Mouse (Mus musculus) forebrain, embryonic 13.5 days (tissue): ENCODE data around the gene Borcs6. TPM values are rescaled to one million over a fixed set of nuclear protein-coding genes. Genes with fewer than 3 reads are reported as not detected.
A peak's percentile ranks its signal among the peaks of the same experiment; 100 is the strongest.

Source experiments
- ATAC-seq: fragments of 200-750 bp; cut with Nextera tagmentation; 2 replicates; pipeline ENCODE4 v1.8.0; 2017
- H3K27ac ChIP-seq: fragments of 300-500 bp; sonication (generic); 2 replicates; pipeline ENCODE4 v1.5.1; 2015; ENCODE audit warnings: inconsistent platforms, mild to moderate bottlenecking, moderate library complexity
- H3K27me3 ChIP-seq: fragments of 300-500 bp; sonication (generic); 2 replicates; pipeline ENCODE4 v1.6.1; 2015; ENCODE audit warnings: mild to moderate bottlenecking, inconsistent platforms
- H3K36me3 ChIP-seq: fragments of 300-500 bp; sonication (generic); 2 replicates; pipeline ENCODE4 v1.6.1; 2015; ENCODE audit warnings: mild to moderate bottlenecking, inconsistent platforms; ENCODE audit not compliant: poor library complexity, severe bottlenecking
- H3K4me1 ChIP-seq: fragments of 300-500 bp; sonication (generic); 2 replicates; pipeline ENCODE4 v1.6.1; 2015; ENCODE audit warnings: inconsistent platforms
- H3K4me2 ChIP-seq: fragments of 300-500 bp; sonication (generic); 2 replicates; pipeline ENCODE4 v1.6.1; 2015; ENCODE audit warnings: inconsistent platforms, mild to moderate bottlenecking, moderate library complexity
- H3K4me3 ChIP-seq: fragments of 300-500 bp; sonication (generic); 2 replicates; pipeline ENCODE4 v1.5.1; 2015; ENCODE audit warnings: mild to moderate bottlenecking, inconsistent platforms
- H3K9ac ChIP-seq: fragments of 300-500 bp; sonication (generic); 2 replicates; pipeline ENCODE4 v1.6.1; 2015; ENCODE audit warnings: mild to moderate bottlenecking, inconsistent platforms
- H3K9me3 ChIP-seq: fragments of 300-500 bp; sonication (generic); replicated peaks from 2 replicates; pipeline ENCODE4 v1.6.1; 2016; ENCODE audit warnings: inconsistent platforms
- WGBS: fragments of 180-500 bp; shearing (Covaris S2); methylation state at CpG from one replicate; pipeline ENCODE4 v1.1.7; 2015; 5-methylcytosine and 5-hydroxymethylcytosine counted together
- polyA plus RNA-seq: library from polyadenylated mRNA; unstranded; fragments of >200 nt; fragmentation: Nextera tagmentation; extraction: Ambion mirVana; gene quantifications from 2 replicates; pipeline ENCODE4 v1.2.1, GENCODE M21; 2015

Gene Borcs6
- polyA plus RNA-seq, 1 experiment from 2014 or later, result 6.6 TPM

GRCm38 (mm10) chr11:69094697-69095429 lies 35.3 kb downstream of the Borcs6 start, which contains the start of gene Per1:
TSS of gene Per1 (plus strand) at chr11:69095217.
- H3K9me3 ChIP-seq, result no peaks in the 10 kb centered on the region
- H3K27me3 ChIP-seq, result no peaks in the 10 kb centered on the region
- ATAC-seq, result peak; percentile 95
- peak within 1 kb of the TSS; percentile 53 for H3K9ac ChIP-seq
- peaks cover 22% of the 10 kb centered on the region for H3K36me3 ChIP-seq
- peak within 1 kb of the TSS; percentile 93 for H3K4me2 ChIP-seq
- peak within 1 kb of the TSS; percentile 43 for H3K4me3 ChIP-seq
- peaks cover 64% of the 10 kb centered on the region for H3K4me1 ChIP-seq
- peak within 1 kb of the TSS; percentile 75 for H3K27ac ChIP-seq
- under 1% methylated on average over 37 of the region's 37 CpGs for WGBS

- Histone ChIP-seq H3K4me1 (peaks cover 64% of the 10 kb centered on the region), H3K27ac (peak overlapping the region; percentile 54; the same call in 1 of the 2 replicates)
Observed at GRCm38 (mm10) chr11:69095511-69096231, 36.2 kb downstream of the Borcs6 start.

GRCm38 (mm10) chr11:69096360-69096986 lies 37.0 kb downstream of the Borcs6 start:
- Histone ChIP-seq H3K4me2 (peak overlapping the region; percentile 93), H3K27me3 (no peaks in the 10 kb centered on the region), H3K4me3 (peak overlapping the region; percentile 43), H3K36me3 (peaks cover 19% of the 10 kb centered on the region), H3K27ac (peak overlapping the region; percentile 91), H3K9ac (peak overlapping the region; percentile 58), H3K9me3 (no peaks in the 10 kb centered on the region), H3K4me1 (peaks cover 65% of the 10 kb centered on the region)
- 14% methylated on average over 9 of the region's 9 CpGs for WGBS
- no peak for ATAC-seq

More at GRCm38 (mm10) chr11:69095511-69096231, 36.2 kb downstream of the Borcs6 start:
- WGBS, result 2% methylated on average over 27 of the region's 27 CpGs
- Histone ChIP-seq H3K4me3 (peak overlapping the region; percentile 43), H3K9me3 (no peaks in the 10 kb centered on the region), H3K27me3 (no peaks in the 10 kb centered on the region), H3K36me3 (peaks cover 18% of the 10 kb centered on the region; the same call in 1 of the 2 replicates), H3K4me2 (peak overlapping the region; percentile 93), H3K9ac (peak overlapping the region; percentile 53)
- ATAC-seq, result no peak

- no peaks in the 10 kb centered on the region for H3K27me3 ChIP-seq
- ATAC-seq, result no peak; the same call in 1 of the 2 replicates
- H3K4me1 ChIP-seq, result peaks cover 65% of the 10 kb centered on the region
- H3K4me3 ChIP-seq, result peak overlapping the region; percentile 30
- peak overlapping the region; percentile 58 for H3K9ac ChIP-seq
- H3K4me2 ChIP-seq, result peak overlapping the region; percentile 93
- H3K9me3 ChIP-seq, result no peaks in the 10 kb centered on the region
- 2% methylated on average over 29 of the region's 29 CpGs for WGBS
- peak overlapping the region; percentile 91 for H3K27ac ChIP-seq
- H3K36me3 ChIP-seq, result peaks cover 24% of the 10 kb centered on the region
Observed at GRCm38 (mm10) chr11:69096987-69097900, 37.7 kb downstream of the Borcs6 start.

- Histone ChIP-seq H3K9me3 (no peaks in the 10 kb centered on the region), H3K4me3 (peak overlapping the region; percentile 53), H3K4me1 (peaks cover 65% of the 10 kb centered on the region), H3K9ac (peak overlapping the region; percentile 76; the same call in 1 of the 2 replicates), H3K27me3 (no peaks in the 10 kb centered on the region), H3K27ac (peak overlapping the region; percentile 91), H3K36me3 (peaks cover 27% of the 10 kb centered on the region), H3K4me2 (peak overlapping the region; percentile 93)
- WGBS, result 22% methylated on average over 8 of the region's 8 CpGs
- no peak for ATAC-seq
Observed at GRCm38 (mm10) chr11:69098039-69098761, 38.7 kb downstream of the Borcs6 start.

GRCm38 (mm10) chr11:69098762-69099091 lies 39.2 kb downstream of the Borcs6 start:
- peak overlapping the region; percentile 53 for H3K4me3 ChIP-seq
- peaks cover 32% of the 10 kb centered on the region for H3K36me3 ChIP-seq
- ATAC-seq, result no peak
- H3K27me3 ChIP-seq, result no peaks in the 10 kb centered on the region
- peak overlapping the region; percentile 91 for H3K27ac ChIP-seq
- peak overlapping the region; percentile 93 for H3K4me2 ChIP-seq
- peak overlapping the region; percentile 76 for H3K9ac ChIP-seq
- under 1% methylated on average over 19 of the region's 19 CpGs for WGBS
- H3K4me1 ChIP-seq, result peaks cover 65% of the 10 kb centered on the region
- H3K9me3 ChIP-seq, result no peaks in the 10 kb centered on the region

- Histone ChIP-seq H3K4me2 (peak overlapping the region; percentile 93), H3K36me3 (peaks cover 38% of the 10 kb centered on the region), H3K27ac (peak overlapping the region; percentile 91), H3K4me1 (peaks cover 60% of the 10 kb centered on the region), H3K9me3 (no peaks in the 10 kb centered on the region), H3K27me3 (no peaks in the 10 kb centered on the region), H3K4me3 (peak overlapping the region; percentile 53), H3K9ac (peak overlapping the region; percentile 76)
- ATAC-seq, result no peak
- 1% methylated on average over 22 of the region's 22 CpGs for WGBS
Observed at GRCm38 (mm10) chr11:69099177-69099914, 39.8 kb downstream of the Borcs6 start.

- Histone ChIP-seq H3K27ac (peak overlapping the region; percentile 91), H3K4me1 (peaks cover 58% of the 10 kb centered on the region)
Observed at GRCm38 (mm10) chr11:69099915-69100345, 40.4 kb downstream of the Borcs6 start.

GRCm38 (mm10) chr11:69100639-69101360 lies 41.3 kb downstream of the Borcs6 start:
- Histone ChIP-seq H3K27me3 (no peaks in the 10 kb centered on the region), H3K36me3 (peaks cover 53% of the 10 kb centered on the region), H3K9me3 (no peaks in the 10 kb centered on the region), H3K9ac (peak overlapping the region; percentile 76), H3K4me3 (peak overlapping the region; percentile 53), H3K4me2 (peak overlapping the region; percentile 93), H3K4me1 (peaks cover 52% of the 10 kb centered on the region), H3K27ac (0 out of 2 replicates have a peak overlapping the region, but pooled peaks have one; percentile 14)
- no peak for ATAC-seq
- WGBS, result 89% methylated on average over 20 of the region's 20 CpGs

More at GRCm38 (mm10) chr11:69099915-69100345, 40.4 kb downstream of the Borcs6 start:
- Histone ChIP-seq H3K27me3 (no peaks in the 10 kb centered on the region), H3K4me2 (peak overlapping the region; percentile 93), H3K4me3 (peak overlapping the region; percentile 53), H3K9ac (peak overlapping the region; percentile 76), H3K36me3 (peaks cover 44% of the 10 kb centered on the region), H3K9me3 (no peaks in the 10 kb centered on the region)
- ATAC-seq, result peak; percentile 28
- WGBS, result under 1% methylated on average over 23 of the region's 23 CpGs
